Mouse (Mus musculus) liver, postnatal 0 days (tissue): ENCODE results near the gene Fbxo17.

Experiments used
- CTCF ChIP-seq: sonication (generic); IDR thresholded peaks from 2 replicates; pipeline ENCODE4 v1.5.1; 2016; ENCODE audit warnings: antibody characterized with exemption, low read depth
- EP300 ChIP-seq: IDR thresholded peaks from 2 replicates; pipeline ENCODE4 v1.6.1; 2016; ENCODE audit warnings: antibody characterized with exemption, low read depth, mild to moderate bottlenecking

- TF ChIP-seq CTCF (no peak), EP300 (no peak)
These were observed 57.6 kb downstream of the Fbxo17 start for GRCm38 (mm10) chr7:28774164-28774563.
